Mouse (Mus musculus) cortical plate, adult 2 months (tissue): ENCODE measurements around the gene Pde12.

Source experiments
- CTCF ChIP-seq: fragments of 200-500 bp; IDR thresholded peaks from 2 replicates; pipeline ENCODE4 v1.5.1; 2011; ENCODE audit warnings: mild to moderate bottlenecking, control low read depth, low read length; ENCODE audit not compliant: insufficient read depth; ENCODE audit errors: extremely low read depth
- POLR2A ChIP-seq: fragments of 200-500 bp; IDR thresholded peaks from 2 replicates; pipeline ENCODE4 v1.6.1; 2011; ENCODE audit warnings: mild to moderate bottlenecking, low read length, control low read depth; ENCODE audit not compliant: insufficient read depth; ENCODE audit errors: extremely low read depth

DNA sequence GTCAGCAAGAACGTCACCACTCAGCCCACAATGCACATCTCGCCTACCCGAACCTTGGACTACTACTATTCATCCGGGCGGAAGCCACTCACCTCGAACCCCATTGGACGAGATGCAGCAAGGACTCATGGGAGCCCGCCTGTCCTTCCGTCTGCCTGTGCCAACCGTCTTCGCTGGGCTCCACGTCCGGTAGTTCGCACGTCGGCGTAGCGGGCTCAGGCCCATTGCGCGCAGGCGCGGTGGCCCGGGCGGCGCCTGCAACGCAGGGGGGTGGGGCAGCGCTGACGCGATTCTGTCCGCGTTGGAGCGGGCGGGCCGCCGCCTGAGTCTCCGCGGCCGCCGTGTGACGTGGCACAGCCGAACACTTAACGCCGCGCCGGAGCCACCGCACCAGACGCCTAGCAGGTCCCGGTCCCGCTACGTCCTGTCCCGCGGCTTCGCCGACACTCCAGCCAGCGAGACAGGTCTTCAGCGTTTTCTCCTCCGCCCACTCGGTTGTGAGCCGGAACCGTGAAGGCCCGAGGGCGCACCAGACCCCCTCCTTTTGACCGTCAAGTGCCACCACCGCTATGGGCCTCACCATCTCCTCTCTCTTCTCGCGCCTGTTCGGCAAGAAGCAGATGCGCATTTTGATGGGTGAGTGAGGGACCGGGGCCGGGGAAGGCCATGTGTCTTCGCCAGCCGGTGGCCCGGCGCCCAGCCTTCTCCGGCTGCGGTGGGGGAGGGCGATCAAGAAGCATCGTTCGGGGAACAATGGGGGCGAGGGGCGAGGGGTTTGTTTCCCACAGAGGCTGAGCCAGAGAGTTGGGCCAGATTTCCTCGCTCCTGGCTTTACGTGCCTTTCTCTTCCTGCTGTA lies 31.6 kb downstream of the Pde12 start, which contains the start of gene Arf4:
- TF ChIP-seq POLR2A, result peak; percentile 91
- TF ChIP-seq CTCF, result no peak
